Mouse (Mus musculus): ENCODE data around the gene Dmrtb1. TPM values are rescaled to one million over a fixed set of nuclear protein-coding genes. Genes with fewer than 3 reads are reported as not detected.

Gene Dmrtb1
- 0.08 TPM in 1 of 2 replicates, not detected in the other for polyA plus RNA-seq (2015; fragmentation: Nextera tagmentation; extraction: Ambion mirVana)

DNA sequence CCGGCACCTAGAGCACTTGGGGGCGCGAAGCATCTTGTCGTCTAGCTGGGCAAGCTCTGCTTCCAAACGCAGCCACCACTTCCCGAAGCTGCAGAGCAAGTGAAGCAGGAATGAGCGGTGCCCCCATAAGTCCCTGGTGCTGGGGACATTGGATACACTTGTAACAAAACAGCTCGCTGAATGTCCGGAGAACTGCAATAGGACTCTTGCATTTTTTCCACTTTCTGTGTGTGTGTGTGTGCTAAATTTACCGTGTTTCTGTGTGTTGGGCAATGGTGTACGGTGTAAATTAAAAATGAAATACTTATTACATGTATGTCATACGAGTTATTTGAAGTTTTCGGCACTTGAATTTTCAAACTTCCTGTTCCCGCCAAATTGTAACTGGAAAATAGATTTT lies at the start of gene Dmrtb1:
TSS of gene Dmrtb1 (minus strand) at position 101 of the 400 bp plus-strand sequence.
- Histone ChIP-seq H3K4me3 (ENCODE audit: low read depth, low read length) (no peak within 1 kb of the TSS), H3K4me2 (replicated peaks; ENCODE audit: low read depth, low read length) (no peak within 1 kb of the TSS), H3K9ac (replicated peaks; ENCODE audit: low read depth) (no peak within 1 kb of the TSS), H3K9me3 (ENCODE audit: low read length) (no peaks in the 10 kb centered on the region), H3K27me3 (replicated peaks; ENCODE audit: insufficient read depth, low read length) (no peaks in the 10 kb centered on the region), H3K27ac (ENCODE audit: low read length) (no peak within 1 kb of the TSS), H3K4me1 (ENCODE audit: insufficient read depth, low read depth, low read length) (no peaks in the 10 kb centered on the region), H3K36me3 (ENCODE audit: insufficient read depth, low read length) (no peaks in the 10 kb centered on the region)
- ATAC-seq, result no peak
- 87% methylated on average over 14 of the region's 14 CpGs for WGBS
- no peak for DNase-seq (ENCODE audit: low spot score)
- TF ChIP-seq EP300 (IDR thresholded peaks at IDR 0.05), result no peak
- no peak for TF ChIP-seq CTCF (IDR thresholded peaks at IDR 0.05)

DNA sequence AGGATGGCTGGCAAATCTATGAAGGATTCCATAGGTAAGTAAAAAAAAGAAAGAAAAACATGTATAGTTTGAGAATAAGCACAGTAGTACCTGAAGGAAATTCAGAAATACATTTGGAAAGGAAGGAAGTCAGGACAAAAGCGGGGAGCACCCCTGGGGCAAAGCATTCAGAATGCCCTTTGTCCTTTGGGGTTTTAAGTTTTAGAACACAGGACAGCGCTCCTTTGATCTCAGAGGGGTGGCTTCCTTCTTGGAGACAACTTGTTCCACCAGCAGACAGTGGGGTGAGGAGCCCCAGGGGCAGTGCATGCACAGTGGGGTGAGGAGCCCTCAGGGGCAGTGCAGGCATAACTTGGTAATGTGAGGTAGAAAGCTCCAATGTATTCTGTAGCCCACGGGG lies 49.6 kb upstream of the Dmrtb1 start:
- H3K4me1 ChIP-seq (ENCODE audit: insufficient read depth, low read depth, low read length), result no peaks in the 10 kb centered on the region
- no peak overlapping the region for H3K27ac ChIP-seq (ENCODE audit: low read length)
- DNase-seq (ENCODE audit: low spot score) (no peak), ATAC-seq (no peak)
- H3K27me3 ChIP-seq (replicated peaks; ENCODE audit: insufficient read depth, low read length), result no peaks in the 10 kb centered on the region
- 37% methylated on average over 3 of the region's 3 CpGs for WGBS
- H3K9ac ChIP-seq (replicated peaks; ENCODE audit: low read depth), result no peak overlapping the region
- no peak for TF ChIP-seq EP300 (IDR thresholded peaks at IDR 0.05)
- TF ChIP-seq CTCF (IDR thresholded peaks at IDR 0.05), result no peak
- no peaks in the 10 kb centered on the region for H3K36me3 ChIP-seq (ENCODE audit: insufficient read depth, low read length)
- H3K9me3 ChIP-seq (ENCODE audit: low read length), result no peaks in the 10 kb centered on the region
- H3K4me2 ChIP-seq (replicated peaks; ENCODE audit: low read depth, low read length), result no peak overlapping the region
- no peak overlapping the region for H3K4me3 ChIP-seq (ENCODE audit: low read depth, low read length)

DNA sequence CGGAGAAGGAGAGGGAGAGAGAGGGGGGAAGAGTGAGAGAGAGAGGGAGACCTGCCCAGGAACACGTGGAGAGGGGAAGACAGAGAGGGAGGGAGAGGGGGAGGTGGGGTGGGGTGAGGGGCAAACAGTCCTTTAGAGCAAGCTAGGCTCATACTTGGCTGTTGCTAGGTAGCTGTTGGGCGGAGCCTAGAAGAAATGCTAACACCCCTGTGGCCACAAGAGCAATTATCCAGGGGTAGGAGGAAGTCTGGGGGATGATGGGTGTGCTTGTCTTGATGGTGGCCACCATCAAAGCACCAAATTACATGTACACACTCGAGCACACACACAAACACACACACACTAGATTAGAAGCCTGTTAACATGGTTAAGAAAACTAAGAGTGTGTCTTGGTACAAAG lies 48.6 kb upstream of the Dmrtb1 start:
- TF ChIP-seq EP300 (IDR thresholded peaks at IDR 0.05) (no peak), CTCF (IDR thresholded peaks at IDR 0.05) (no peak)
- Histone ChIP-seq H3K36me3 (ENCODE audit: insufficient read depth, low read length) (no peaks in the 10 kb centered on the region), H3K4me1 (ENCODE audit: insufficient read depth, low read depth, low read length) (no peaks in the 10 kb centered on the region), H3K4me3 (ENCODE audit: low read depth, low read length) (no peak overlapping the region), H3K9me3 (ENCODE audit: low read length) (no peaks in the 10 kb centered on the region), H3K9ac (replicated peaks; ENCODE audit: low read depth) (no peak overlapping the region), H3K4me2 (replicated peaks; ENCODE audit: low read depth, low read length) (no peak overlapping the region), H3K27me3 (replicated peaks; ENCODE audit: insufficient read depth, low read length) (no peaks in the 10 kb centered on the region), H3K27ac (ENCODE audit: low read length) (no peak overlapping the region)
- no peak for DNase-seq (ENCODE audit: low spot score)
- WGBS, result 27% methylated on average over 4 of the region's 4 CpGs
- ATAC-seq, result no peak

DNA sequence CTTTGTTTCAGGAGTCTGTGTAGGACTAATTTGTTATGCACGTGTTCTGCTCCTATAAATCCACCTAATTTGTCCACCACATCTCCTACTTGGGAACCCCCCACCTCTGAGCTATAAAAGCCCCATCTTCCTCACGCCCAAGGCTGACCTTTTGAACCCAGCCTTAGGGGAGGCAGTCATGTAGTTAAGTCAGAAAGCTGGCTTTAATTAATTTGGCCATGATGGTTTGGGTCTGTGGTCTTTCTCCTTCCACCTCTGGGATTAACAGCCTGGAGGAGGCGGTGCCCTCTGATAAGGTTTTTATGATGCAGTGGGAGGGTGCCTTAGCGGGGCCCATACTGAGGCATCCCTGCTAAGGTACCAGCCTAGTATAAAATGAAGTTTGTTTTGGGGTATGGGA lies 48.2 kb upstream of the Dmrtb1 start:
- 41% methylated on average over 4 of the region's 4 CpGs for WGBS
- TF ChIP-seq CTCF (IDR thresholded peaks at IDR 0.05) (no peak), EP300 (IDR thresholded peaks at IDR 0.05) (no peak)
- Histone ChIP-seq H3K27me3 (replicated peaks; ENCODE audit: insufficient read depth, low read length) (no peaks in the 10 kb centered on the region), H3K4me2 (replicated peaks; ENCODE audit: low read depth, low read length) (no peak overlapping the region), H3K36me3 (ENCODE audit: insufficient read depth, low read length) (no peaks in the 10 kb centered on the region), H3K4me3 (ENCODE audit: low read depth, low read length) (no peak overlapping the region), H3K27ac (ENCODE audit: low read length) (no peak overlapping the region), H3K4me1 (ENCODE audit: insufficient read depth, low read depth, low read length) (no peaks in the 10 kb centered on the region), H3K9ac (replicated peaks; ENCODE audit: low read depth) (no peak overlapping the region), H3K9me3 (ENCODE audit: low read length) (no peaks in the 10 kb centered on the region)
- DNase-seq (ENCODE audit: low spot score) (no peak), ATAC-seq (no peak)

DNA sequence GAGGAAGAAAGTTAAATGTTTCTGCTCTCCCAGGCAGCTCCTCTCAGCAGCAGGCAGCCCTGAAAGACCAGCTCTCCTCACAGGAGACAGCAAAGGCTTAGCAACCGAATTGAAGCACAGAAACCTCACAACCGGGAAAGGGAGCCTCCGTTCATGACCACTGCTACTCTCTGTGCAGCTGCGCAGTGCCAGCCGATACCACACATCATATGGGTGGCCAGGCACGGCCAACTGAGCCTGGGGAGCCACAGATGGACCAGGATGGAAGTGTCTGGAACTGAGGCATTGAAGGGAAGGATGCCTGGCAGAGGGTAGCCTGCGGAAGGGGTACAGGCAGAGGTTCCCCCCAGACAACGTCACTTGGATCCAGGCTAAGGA lies 47.0 kb upstream of the Dmrtb1 start:
- no peaks in the 10 kb centered on the region for H3K36me3 ChIP-seq (ENCODE audit: insufficient read depth, low read length)
- TF ChIP-seq CTCF (IDR thresholded peaks at IDR 0.05) (no peak), EP300 (IDR thresholded peaks at IDR 0.05) (no peak)
- H3K9ac ChIP-seq (replicated peaks; ENCODE audit: low read depth), result no peak overlapping the region
- H3K4me2 ChIP-seq (replicated peaks; ENCODE audit: low read depth, low read length), result no peak overlapping the region
- no peak overlapping the region for H3K27ac ChIP-seq (ENCODE audit: low read length)
- H3K4me1 ChIP-seq (ENCODE audit: insufficient read depth, low read depth, low read length), result no peaks in the 10 kb centered on the region
- ATAC-seq (no peak), DNase-seq (ENCODE audit: low spot score) (no peak)
- H3K9me3 ChIP-seq (ENCODE audit: low read length), result no peaks in the 10 kb centered on the region
- H3K4me3 ChIP-seq (ENCODE audit: low read depth, low read length), result no peak overlapping the region
- no peaks in the 10 kb centered on the region for H3K27me3 ChIP-seq (replicated peaks; ENCODE audit: insufficient read depth, low read length)
- 67% methylated on average over 8 of the region's 8 CpGs for WGBS

DNA sequence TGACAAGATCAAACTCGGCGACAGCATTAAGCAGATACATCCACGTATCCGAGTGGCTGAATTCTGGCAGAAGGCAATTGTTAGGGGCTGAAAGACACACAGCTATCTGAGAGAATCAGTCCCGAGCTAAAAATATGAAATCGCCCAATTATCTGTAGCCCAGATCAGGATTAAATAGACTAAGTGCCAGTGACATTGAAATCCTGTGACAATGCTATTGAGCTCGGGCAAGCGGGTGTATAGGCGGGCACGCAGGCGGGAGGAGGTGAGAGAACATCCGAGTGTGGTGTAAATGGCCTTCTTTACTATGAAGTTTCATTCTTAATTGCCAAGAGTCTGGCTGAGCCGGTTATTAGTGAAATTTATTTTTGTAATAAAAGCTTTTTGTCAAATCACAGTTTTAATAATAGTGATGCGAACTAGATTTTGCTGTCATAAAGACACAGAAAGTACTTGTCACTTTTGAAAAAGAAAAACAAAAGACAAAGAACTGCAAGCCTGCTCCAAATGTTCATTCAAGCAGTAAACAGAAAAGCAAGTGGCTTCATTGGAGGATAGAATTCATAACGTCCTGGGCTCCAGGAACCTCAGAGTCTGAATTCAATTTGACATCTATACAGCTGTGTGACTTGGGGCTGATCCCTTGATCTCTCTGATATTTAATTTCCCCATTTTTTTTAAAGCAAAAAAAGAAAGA lies 46.5 kb upstream of the Dmrtb1 start:
- no peak for ATAC-seq
- Histone ChIP-seq H3K27me3 (replicated peaks; ENCODE audit: insufficient read depth, low read length) (no peaks in the 10 kb centered on the region), H3K4me3 (ENCODE audit: low read depth, low read length) (no peak overlapping the region), H3K27ac (ENCODE audit: low read length) (no peak overlapping the region), H3K9ac (replicated peaks; ENCODE audit: low read depth) (no peak overlapping the region), H3K9me3 (ENCODE audit: low read length) (no peaks in the 10 kb centered on the region), H3K4me1 (ENCODE audit: insufficient read depth, low read depth, low read length) (no peaks in the 10 kb centered on the region), H3K36me3 (ENCODE audit: insufficient read depth, low read length) (no peaks in the 10 kb centered on the region), H3K4me2 (replicated peaks; ENCODE audit: low read depth, low read length) (no peak overlapping the region)
- WGBS, result 77% methylated on average over 15 of the region's 15 CpGs
- no peak for DNase-seq (ENCODE audit: low spot score)
- no peak for TF ChIP-seq CTCF (IDR thresholded peaks at IDR 0.05)
- TF ChIP-seq EP300 (IDR thresholded peaks at IDR 0.05), result no peak

DNA sequence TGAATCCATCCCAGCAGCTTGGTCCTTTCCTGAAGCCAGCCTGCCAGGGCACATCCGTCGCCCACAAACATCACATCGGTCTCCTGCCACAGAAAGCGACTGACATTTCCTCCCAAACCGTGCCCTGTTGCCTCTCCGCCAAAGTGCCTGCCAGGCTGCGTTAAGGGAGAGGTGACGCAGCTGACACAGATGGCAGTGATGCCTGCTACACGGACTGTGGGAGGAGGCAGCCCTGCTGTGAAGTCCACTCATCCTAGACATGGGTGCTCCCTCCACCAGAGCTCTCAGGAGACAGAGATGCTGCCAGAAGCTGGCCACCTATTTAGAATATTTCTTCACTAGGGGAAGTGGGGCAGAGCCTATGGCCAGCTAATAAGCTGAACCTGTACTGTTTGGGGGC lies 41.4 kb upstream of the Dmrtb1 start:
- WGBS, result 54% methylated on average over 9 of the region's 9 CpGs

More for the DNA sequence above, 41.4 kb upstream of the Dmrtb1 start:
- Histone ChIP-seq H3K4me1 (ENCODE audit: insufficient read depth, low read depth, low read length) (no peaks in the 10 kb centered on the region), H3K27me3 (replicated peaks; ENCODE audit: insufficient read depth, low read length) (no peaks in the 10 kb centered on the region), H3K9ac (replicated peaks; ENCODE audit: low read depth) (no peak overlapping the region), H3K4me2 (replicated peaks; ENCODE audit: low read depth, low read length) (no peak overlapping the region), H3K9me3 (ENCODE audit: low read length) (no peaks in the 10 kb centered on the region), H3K4me3 (ENCODE audit: low read depth, low read length) (no peak overlapping the region), H3K27ac (ENCODE audit: low read length) (no peak overlapping the region), H3K36me3 (ENCODE audit: insufficient read depth, low read length) (no peaks in the 10 kb centered on the region)
- ATAC-seq (no peak), DNase-seq (ENCODE audit: low spot score) (no peak)
- TF ChIP-seq EP300 (IDR thresholded peaks at IDR 0.05) (no peak), CTCF (IDR thresholded peaks at IDR 0.05) (no peak)

All from lung, postnatal 0 days (tissue).